Mouse (Mus musculus) hindbrain, embryonic 11.5 days (tissue): ENCODE measurements around the gene Nell1. TPM values are rescaled to one million over a fixed set of nuclear protein-coding genes. Genes with fewer than 3 reads are reported as not detected.

Source experiments
- ATAC-seq: fragments of 200-750 bp; cut with Nextera tagmentation; 2 replicates; pipeline ENCODE4 v1.8.0; 2017; ENCODE audit warnings: mild to moderate bottlenecking, moderate TSS enrichment, moderate library complexity; ENCODE audit not compliant: low FRiP score
- DNase-seq: peaks from one replicate; pipeline ENCODE4 v3.0.0-alpha.2; 2015; ENCODE audit warnings: low spot score
- H3K27ac ChIP-seq: fragments of 300-500 bp; sonication (generic); 2 replicates; pipeline ENCODE4 v1.5.1; 2014; ENCODE audit warnings: mild to moderate bottlenecking, low read depth, low read length
- H3K27me3 ChIP-seq: fragments of 300-500 bp; sonication (generic); 2 replicates; pipeline ENCODE4 v1.6.1; 2014; ENCODE audit warnings: mild to moderate bottlenecking, low read length, moderate library complexity, mixed read lengths; ENCODE audit not compliant: control insufficient read depth, insufficient read depth
- H3K36me3 ChIP-seq: fragments of 300-500 bp; sonication (generic); 2 replicates; pipeline ENCODE4 v1.6.1; 2014; ENCODE audit warnings: mild to moderate bottlenecking, low read length, moderate library complexity, mixed read lengths; ENCODE audit not compliant: control insufficient read depth, insufficient read depth
- H3K4me1 ChIP-seq: fragments of 300-500 bp; sonication (generic); replicated peaks from 2 replicates; pipeline ENCODE4 v1.6.1; 2014; ENCODE audit warnings: low read length, mixed read lengths; ENCODE audit not compliant: control insufficient read depth, insufficient read depth
- H3K4me2 ChIP-seq: fragments of 300-500 bp; sonication (generic); replicated peaks from 2 replicates; pipeline ENCODE4 v1.6.1; 2014; ENCODE audit warnings: mild to moderate bottlenecking, low read depth, low read length
- H3K4me3 ChIP-seq: fragments of 300-500 bp; sonication (generic); 2 replicates; pipeline ENCODE4 v1.5.1; 2014; ENCODE audit warnings: low read depth, low read length
- H3K9ac ChIP-seq: fragments of 300-500 bp; sonication (generic); 2 replicates; pipeline ENCODE4 v1.6.1; 2014; ENCODE audit warnings: low read depth, low read length
- H3K9me3 ChIP-seq: fragments of 300-500 bp; sonication (generic); 2 replicates; pipeline ENCODE4 v1.6.1; 2016; ENCODE audit warnings: low read length; ENCODE audit not compliant: control insufficient read depth
- WGBS: fragments of 180-500 bp; shearing (Covaris S2); extraction: QIAGEN DNeasy Blood & Tissue Kit; methylation state at CpG from one replicate; pipeline ENCODE4 v1.1.7; 2014; 5-methylcytosine and 5-hydroxymethylcytosine counted together
- polyA plus RNA-seq: library from polyadenylated mRNA; unstranded; fragments of >200 nt; fragmentation: Nextera tagmentation; extraction: Ambion mirVana; gene quantifications from 2 replicates; pipeline ENCODE4 v1.2.1, GENCODE M21; 2014

Gene Nell1
- polyA plus RNA-seq, 1 experiment from 2014 or later = 3.1 TPM

DNA sequence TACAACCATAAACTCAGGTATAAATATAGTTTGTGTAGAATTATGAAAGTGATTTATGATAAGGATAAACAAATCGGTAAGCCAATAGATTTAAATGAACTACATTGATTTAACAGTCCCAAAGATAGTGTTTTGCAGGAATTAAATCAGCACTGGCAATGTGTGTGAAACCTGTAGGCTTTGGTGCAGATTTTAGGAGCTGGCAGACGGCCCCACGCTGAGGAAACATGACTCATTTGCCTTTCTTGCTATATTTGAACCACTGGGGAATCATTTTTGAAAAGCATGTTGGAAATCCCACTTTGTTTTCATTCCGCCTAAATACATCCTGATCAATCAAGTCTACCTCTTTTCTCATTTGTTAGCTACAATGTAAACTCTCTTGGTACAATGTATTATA is 400.2 kb downstream of the Nell1 start:
- Histone ChIP-seq H3K27ac (no peak overlapping the region), H3K4me3 (no peak overlapping the region), H3K9me3 (no peaks in the 10 kb centered on the region), H3K36me3 (no peaks in the 10 kb centered on the region), H3K9ac (no peak overlapping the region), H3K4me2 (no peak overlapping the region), H3K27me3 (no peaks in the 10 kb centered on the region), H3K4me1 (no peaks in the 10 kb centered on the region)
- 80% methylated on average over 4 of the region's 4 CpGs for WGBS
- DNase-seq (no peak), ATAC-seq (no peak)

DNA sequence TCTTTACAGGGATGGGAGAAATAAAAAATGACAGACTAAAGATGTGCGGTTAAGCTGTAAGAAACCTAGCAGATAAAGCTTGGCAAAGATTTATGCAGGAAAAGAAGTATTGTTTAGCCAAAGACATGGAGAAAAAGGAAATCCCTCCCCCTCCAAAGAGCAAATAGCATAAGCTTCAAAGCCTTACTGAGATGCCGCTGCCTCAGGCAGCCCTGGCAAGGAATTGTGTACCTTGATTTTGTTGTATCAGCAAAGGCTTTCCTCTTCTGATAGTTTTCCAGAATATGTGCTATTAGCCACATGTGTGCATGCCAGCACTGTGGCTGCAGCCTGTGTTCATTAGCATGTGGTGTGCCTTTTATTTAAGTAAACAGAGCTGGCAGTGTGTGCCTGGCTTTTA is 435.8 kb downstream of the Nell1 start:
- no peak for DNase-seq
- WGBS = 89% methylated on average over 2 of the region's 2 CpGs
- no peak for ATAC-seq
- H3K36me3 ChIP-seq = no peaks in the 10 kb centered on the region
- no peaks in the 10 kb centered on the region for H3K4me1 ChIP-seq
- H3K9ac ChIP-seq = no peak overlapping the region
- H3K4me3 ChIP-seq = no peak overlapping the region
- no peak overlapping the region for H3K4me2 ChIP-seq
- no peak overlapping the region for H3K27ac ChIP-seq
- no peaks in the 10 kb centered on the region for H3K27me3 ChIP-seq
- H3K9me3 ChIP-seq = no peaks in the 10 kb centered on the region

DNA sequence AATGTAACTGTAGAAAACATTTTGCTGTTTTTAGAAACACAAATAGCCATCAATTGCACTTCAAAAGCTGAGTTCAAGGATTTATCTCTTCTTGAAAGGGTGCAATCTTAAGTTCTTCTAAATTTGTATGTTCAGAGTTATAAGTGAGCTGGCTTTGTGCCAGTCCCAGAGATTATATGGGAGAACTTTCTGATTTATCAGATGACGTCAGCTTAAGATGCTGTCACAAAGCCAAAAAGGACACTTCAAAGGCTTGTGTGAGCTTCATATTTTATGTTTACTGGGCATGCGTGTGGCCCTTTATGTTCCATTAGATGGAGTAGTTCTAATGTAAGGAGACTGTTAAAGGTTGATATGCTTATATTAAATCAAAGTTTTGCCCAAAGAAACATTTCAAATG is 445.3 kb downstream of the Nell1 start:
- H3K4me3 ChIP-seq = no peak overlapping the region
- H3K9me3 ChIP-seq = no peaks in the 10 kb centered on the region
- no peak for DNase-seq
- no peak for ATAC-seq
- H3K4me1 ChIP-seq = no peaks in the 10 kb centered on the region
- H3K4me2 ChIP-seq = no peak overlapping the region
- no peak overlapping the region for H3K9ac ChIP-seq
- H3K27ac ChIP-seq = no peak overlapping the region
- H3K36me3 ChIP-seq = no peaks in the 10 kb centered on the region
- WGBS = 91% methylated on average over 2 of the region's 2 CpGs
- H3K27me3 ChIP-seq = no peaks in the 10 kb centered on the region

DNA sequence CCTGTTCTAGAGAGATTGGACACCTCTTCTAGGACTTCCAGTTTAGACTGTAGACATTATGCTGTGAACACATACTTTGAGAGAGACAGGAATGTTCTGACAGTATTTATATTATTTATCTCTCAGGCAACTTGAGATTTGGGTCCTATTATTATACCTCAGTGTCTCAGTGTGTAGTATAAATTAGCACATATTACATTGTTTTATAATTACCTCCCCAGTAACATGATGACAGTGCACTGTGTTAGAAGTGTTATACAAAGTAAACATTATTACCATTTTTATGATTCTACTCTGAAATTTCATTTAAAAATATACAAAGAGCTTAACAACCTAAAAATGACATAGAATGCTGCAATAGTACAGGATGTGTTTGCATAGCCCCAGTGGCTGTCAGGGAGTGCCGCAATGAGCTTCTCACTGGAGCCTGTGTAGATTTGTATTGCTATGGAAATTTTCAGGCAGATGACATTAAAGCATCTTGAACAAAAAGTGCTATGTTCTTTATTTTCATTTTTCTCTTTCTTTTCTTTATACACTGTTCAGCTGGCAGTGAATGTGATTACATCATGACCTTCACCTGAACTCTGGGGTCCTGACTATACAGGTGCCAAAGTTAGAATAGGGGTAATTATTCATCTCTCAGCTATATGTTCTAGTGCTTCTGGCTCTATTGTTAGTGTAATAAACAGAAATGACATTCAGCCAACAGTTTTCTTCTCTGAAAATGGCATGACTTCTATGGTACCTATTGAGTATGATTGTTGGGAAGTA is 447.9 kb downstream of the Nell1 start:
- Histone ChIP-seq H3K4me2 (no peak overlapping the region), H3K4me1 (no peaks in the 10 kb centered on the region), H3K27me3 (no peaks in the 10 kb centered on the region), H3K4me3 (no peak overlapping the region), H3K27ac (no peak overlapping the region), H3K9me3 (no peaks in the 10 kb centered on the region), H3K9ac (no peak overlapping the region), H3K36me3 (no peaks in the 10 kb centered on the region)
- 82% methylated on average over 1 of the region's 1 CpGs for WGBS
- no peak for ATAC-seq
- no peak for DNase-seq

DNA sequence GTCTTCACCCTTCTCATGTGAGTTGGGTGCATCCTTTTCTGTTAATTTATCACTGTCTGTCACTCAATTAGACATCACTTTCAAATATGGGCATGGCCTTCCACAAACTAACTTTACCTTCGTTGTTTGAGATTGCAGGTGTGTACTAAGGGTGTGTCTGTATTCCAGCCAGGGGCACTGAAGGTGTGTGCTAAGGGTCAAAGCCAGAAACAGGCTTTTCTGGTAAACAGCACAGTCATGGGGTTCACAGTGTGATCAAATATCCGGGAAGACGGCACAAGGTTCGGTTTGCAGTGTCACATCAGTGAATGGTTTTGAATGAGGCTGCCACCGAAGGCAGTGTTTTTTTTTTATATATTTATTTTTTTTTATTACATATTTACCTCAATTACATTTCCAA is 455.1 kb downstream of the Nell1 start:
- 93% methylated on average over 5 of the region's 5 CpGs for WGBS

DNA sequence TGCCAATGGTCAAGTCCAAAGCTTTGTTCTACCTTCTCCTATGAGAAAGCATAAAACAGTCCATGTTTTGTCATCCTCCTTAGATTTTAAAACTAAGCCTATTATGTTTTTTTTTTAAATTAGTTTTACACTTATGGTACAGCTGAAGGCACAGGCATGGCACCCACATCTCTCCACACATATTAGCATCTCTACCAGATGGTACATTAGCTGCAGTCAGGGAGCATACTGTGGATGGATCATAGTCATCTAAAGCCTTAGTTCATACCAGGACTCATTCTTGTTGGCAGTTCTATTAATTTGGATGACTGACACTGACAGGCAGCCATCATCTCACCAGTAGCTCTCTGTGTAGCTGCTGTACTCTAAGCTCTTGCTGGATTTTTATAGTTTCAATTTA is 466.6 kb downstream of the Nell1 start:
- no peak overlapping the region for H3K27ac ChIP-seq
- no peaks in the 10 kb centered on the region for H3K27me3 ChIP-seq
- no peak overlapping the region for H3K4me2 ChIP-seq
- ATAC-seq (no peak), DNase-seq (no peak)
- H3K4me1 ChIP-seq = no peaks in the 10 kb centered on the region
- H3K4me3 ChIP-seq = no peak overlapping the region
- no peaks in the 10 kb centered on the region for H3K9me3 ChIP-seq
- no peak overlapping the region for H3K9ac ChIP-seq
- H3K36me3 ChIP-seq = no peaks in the 10 kb centered on the region

More for the DNA sequence above, 455.1 kb downstream of the Nell1 start:
- Histone ChIP-seq H3K36me3 (no peaks in the 10 kb centered on the region), H3K9me3 (no peaks in the 10 kb centered on the region), H3K4me2 (no peak overlapping the region), H3K9ac (no peak overlapping the region), H3K4me1 (no peaks in the 10 kb centered on the region), H3K4me3 (no peak overlapping the region), H3K27ac (no peak overlapping the region), H3K27me3 (no peaks in the 10 kb centered on the region)
- ATAC-seq (no peak), DNase-seq (no peak)

DNA sequence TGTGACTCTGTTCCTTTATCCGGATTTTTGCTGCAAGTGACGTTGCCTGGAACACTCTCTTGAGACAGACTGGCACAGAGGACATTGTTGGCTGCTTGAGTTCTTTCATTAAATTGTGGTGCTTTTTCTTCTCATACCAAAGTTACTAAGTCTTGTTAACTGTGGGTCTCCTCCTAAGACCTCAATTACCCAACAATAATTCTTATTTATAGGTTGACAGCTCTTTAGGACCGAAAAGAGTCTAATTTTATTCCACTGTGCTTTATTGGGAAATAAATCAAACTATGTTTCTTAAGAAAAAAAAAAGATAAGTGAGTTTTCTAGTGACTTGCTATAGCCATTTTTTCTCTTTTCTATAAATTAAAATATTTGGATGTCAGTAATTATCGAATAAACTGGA is 472.7 kb downstream of the Nell1 start:
- DNase-seq (no peak), ATAC-seq (no peak)
- 91% methylated on average over 4 of the region's 4 CpGs for WGBS

DNA sequence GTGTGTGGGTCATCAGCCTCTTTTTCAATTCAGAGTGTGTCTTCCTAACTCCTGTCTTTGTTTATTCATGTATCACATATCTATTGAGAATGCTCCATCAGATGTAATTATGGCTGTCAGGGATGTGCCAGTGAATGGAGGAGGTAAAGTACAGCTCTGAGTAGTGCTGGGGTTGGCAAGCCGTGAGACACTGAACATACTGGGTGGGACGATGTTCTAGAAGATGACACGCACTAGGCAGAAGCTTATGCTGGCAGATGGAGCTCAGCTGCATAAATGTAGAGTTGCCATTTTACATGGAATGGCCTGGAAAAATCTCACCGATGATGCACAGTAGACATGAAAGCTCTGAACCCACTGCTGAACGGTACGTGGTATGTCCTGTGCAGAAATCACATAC is 493.1 kb downstream of the Nell1 start:
- no peak for DNase-seq
- H3K4me2 ChIP-seq = no peak overlapping the region
- no peaks in the 10 kb centered on the region for H3K9me3 ChIP-seq
- no peak overlapping the region for H3K27ac ChIP-seq
- H3K36me3 ChIP-seq = no peaks in the 10 kb centered on the region
- H3K9ac ChIP-seq = no peak overlapping the region
- ATAC-seq = no peak
- no peaks in the 10 kb centered on the region for H3K4me1 ChIP-seq
- H3K27me3 ChIP-seq = no peaks in the 10 kb centered on the region
- no peak overlapping the region for H3K4me3 ChIP-seq
- 94% methylated on average over 6 of the region's 6 CpGs for WGBS

More for the DNA sequence above, 472.7 kb downstream of the Nell1 start:
- Histone ChIP-seq H3K36me3 (no peaks in the 10 kb centered on the region), H3K4me3 (no peak overlapping the region), H3K4me1 (no peaks in the 10 kb centered on the region), H3K9me3 (no peaks in the 10 kb centered on the region), H3K4me2 (no peak overlapping the region), H3K27ac (no peak overlapping the region), H3K9ac (no peak overlapping the region), H3K27me3 (no peaks in the 10 kb centered on the region)

DNA sequence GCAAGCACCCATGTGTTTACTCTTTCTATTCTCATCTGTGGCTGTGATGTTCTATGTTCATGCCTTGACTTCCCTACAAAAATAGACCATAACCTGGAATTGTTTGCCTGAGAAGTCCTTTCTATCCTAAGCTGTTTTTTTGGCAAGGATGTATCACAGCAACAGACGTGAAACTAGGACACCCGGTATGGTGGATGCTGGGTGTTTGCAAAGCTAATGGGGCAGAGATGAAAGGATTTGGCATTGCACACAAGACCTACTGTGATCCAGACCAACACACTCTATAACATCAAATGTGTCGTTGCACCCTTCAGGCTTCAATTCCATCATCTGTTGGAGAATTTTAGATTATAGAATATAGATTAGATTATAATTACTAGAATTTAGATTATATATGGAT is 495.9 kb downstream of the Nell1 start:
- DNase-seq (no peak), ATAC-seq (no peak)
- H3K4me1 ChIP-seq = no peaks in the 10 kb centered on the region
- no peaks in the 10 kb centered on the region for H3K9me3 ChIP-seq
- no peak overlapping the region for H3K9ac ChIP-seq
- 86% methylated on average over 3 of the region's 3 CpGs for WGBS
- no peaks in the 10 kb centered on the region for H3K27me3 ChIP-seq
- no peak overlapping the region for H3K4me2 ChIP-seq
- no peaks in the 10 kb centered on the region for H3K36me3 ChIP-seq
- no peak overlapping the region for H3K27ac ChIP-seq
- H3K4me3 ChIP-seq = no peak overlapping the region
